Mouse (Mus musculus) myocyte (in vitro differentiated cells): ENCODE data around the gene Mbd6.

Source experiments
- CEBPB ChIP-seq: IDR thresholded peaks from 2 replicates; pipeline ENCODE4 v1.6.1; 2011; ENCODE audit warnings: mild to moderate bottlenecking, moderate library complexity; ENCODE audit not compliant: poor library complexity, insufficient read depth, severe bottlenecking
- E2F4 ChIP-seq: IDR thresholded peaks from one replicate; pipeline ENCODE4 v1.6.1; 2011; ENCODE audit warnings: mild to moderate bottlenecking, control low read depth, moderate library complexity; ENCODE audit not compliant: insufficient read depth
- MAX ChIP-seq: IDR thresholded peaks from one replicate; pipeline ENCODE4 v1.6.1; 2011; ENCODE audit warnings: low read depth, mild to moderate bottlenecking, control low read depth
- MYOD1 ChIP-seq, 3 experiments: IDR thresholded peaks; one replicate each; pipeline ENCODE4 v1.6.1; 2011; ENCODE audit warnings: control low read depth in 2 of 3, low read depth in 2 of 3, mild to moderate bottlenecking in 2 of 3, moderate library complexity in 1 of 3; ENCODE audit not compliant: insufficient read length in 2 of 3, control insufficient read depth in 1 of 3
- MYOG ChIP-seq, 3 experiments: IDR thresholded peaks; one replicate each; pipeline ENCODE4 v1.6.1; 2011; ENCODE audit warnings: control low read depth in 2 of 3, low read depth in 2 of 3, mild to moderate bottlenecking in 2 of 3; ENCODE audit not compliant: insufficient read length in 2 of 3, control insufficient read depth in 1 of 3, insufficient read depth in 1 of 3
- POLR2A ChIP-seq: IDR thresholded peaks from one replicate; pipeline ENCODE4 v1.6.1; 2011; ENCODE audit warnings: low read depth, mild to moderate bottlenecking, control low read depth, moderate library complexity; ENCODE audit not compliant: insufficient read length
- REST ChIP-seq: IDR thresholded peaks from one replicate; pipeline ENCODE4 v1.6.1; 2011; ENCODE audit warnings: mild to moderate bottlenecking, control low read depth, moderate library complexity; ENCODE audit not compliant: insufficient read depth, insufficient read length
- SRF ChIP-seq: IDR thresholded peaks from one replicate; pipeline ENCODE4 v1.6.1; 2011; ENCODE audit warnings: low read depth; ENCODE audit not compliant: control insufficient read depth, insufficient read length
- TCF12 ChIP-seq: IDR thresholded peaks from one replicate; pipeline ENCODE4 v1.6.1; 2011; ENCODE audit warnings: mild to moderate bottlenecking, control low read depth; ENCODE audit not compliant: poor library complexity, insufficient read depth, severe bottlenecking
- USF1 ChIP-seq: IDR thresholded peaks from one replicate; pipeline ENCODE4 v1.6.1; 2011; ENCODE audit warnings: low read depth, mild to moderate bottlenecking, control low read depth, moderate library complexity

- TF ChIP-seq POLR2A (no peak), SRF (no peak), USF1 (no peak), MAX (no peak), E2F4 (no peak), MYOG (IDR thresholded peaks at IDR 0.05; ENCODE audit: control insufficient read depth in 1 of 3, insufficient read depth in 1 of 3, insufficient read length in 2 of 3, low read depth in 2 of 3) (no peak), MYOD1 (IDR thresholded peaks at IDR 0.05; ENCODE audit: control insufficient read depth in 1 of 3, insufficient read length in 2 of 3, low read depth in 2 of 3) (no peak), TCF12 (no peak), CEBPB (no peak), REST (no peak)
These were observed 48.8 kb upstream of the Mbd6 start for GRCm38 (mm10) chr10:127337536-127338099.
